Mouse (Mus musculus) midbrain, embryonic 10.5 days (tissue): ENCODE measurements around the gene Morc2a. TPM values are rescaled to one million over a fixed set of nuclear protein-coding genes. Genes with fewer than 3 reads are reported as not detected.

Source experiments
- DNase-seq: peaks from one replicate; pipeline ENCODE4 v3.0.0-alpha.2; 2017; ENCODE audit warnings: low spot score
- H3K27ac ChIP-seq: fragments of 300-500 bp; sonication (generic); replicated peaks from 2 replicates; pipeline ENCODE4 v1.5.1; 2016; ENCODE audit warnings: mild to moderate bottlenecking
- H3K27me3 ChIP-seq: fragments of 300-500 bp; sonication (generic); 2 replicates; pipeline ENCODE4 v1.6.1; 2016; ENCODE audit warnings: low read depth, mild to moderate bottlenecking; ENCODE audit not compliant: poor library complexity, severe bottlenecking
- H3K36me3 ChIP-seq: fragments of 300-500 bp; sonication (generic); 2 replicates; pipeline ENCODE4 v1.6.1; 2016; ENCODE audit warnings: mild to moderate bottlenecking, moderate library complexity
- H3K4me1 ChIP-seq: fragments of 300-500 bp; sonication (generic); 2 replicates; pipeline ENCODE4 v1.6.1; 2016
- H3K4me3 ChIP-seq: fragments of 300-500 bp; sonication (generic); 2 replicates; pipeline ENCODE4 v1.5.1; 2016; ENCODE audit warnings: mild to moderate bottlenecking, moderate library complexity
- H3K9me3 ChIP-seq: fragments of 300-500 bp; sonication (generic); replicated peaks from 2 replicates; pipeline ENCODE4 v1.6.1; 2016; ENCODE audit warnings: mild to moderate bottlenecking
- WGBS: fragments of 180-500 bp; shearing (Covaris S2); methylation state at CpG from one replicate; pipeline ENCODE4 v1.1.7; 2016; 5-methylcytosine and 5-hydroxymethylcytosine counted together
- polyA plus RNA-seq: library from polyadenylated mRNA; unstranded; fragments of >200 nt; fragmentation: Nextera tagmentation; extraction: Ambion mirVana; gene quantifications from 2 replicates; pipeline ENCODE4 v1.2.1, GENCODE M21; 2016

Morc2a gene
- polyA plus RNA-seq, 1 experiment from 2014 or later = 35.6 TPM

- Histone ChIP-seq H3K9me3 (no peaks in the 10 kb centered on the region), H3K27me3 (no peaks in the 10 kb centered on the region), H3K4me1 (peaks cover 42% of the 10 kb centered on the region), H3K36me3 (no peaks in the 10 kb centered on the region), H3K4me3 (no peak overlapping the region), H3K27ac (no peak overlapping the region)
- DNase-seq = no peak
- 77% methylated on average over 4 of the region's 4 CpGs for WGBS
Measured at GRCm38 (mm10) chr11:3723910-3724309, 74.9 kb downstream of the Morc2a start.

GRCm38 (mm10) chr11:3724726-3725125 is 75.7 kb downstream of the Morc2a start:
- no peak overlapping the region for H3K4me3 ChIP-seq
- peak overlapping the region; percentile 49; the same call in 1 of the 2 replicates for H3K27ac ChIP-seq
- H3K27me3 ChIP-seq = no peaks in the 10 kb centered on the region
- DNase-seq = no peak
- H3K36me3 ChIP-seq = no peaks in the 10 kb centered on the region
- H3K4me1 ChIP-seq = peaks cover 42% of the 10 kb centered on the region
- no peaks in the 10 kb centered on the region for H3K9me3 ChIP-seq
- 79% methylated on average over 5 of the region's 5 CpGs for WGBS

- no peak for DNase-seq
- 67% methylated on average over 10 of the region's 10 CpGs for WGBS
- Histone ChIP-seq H3K9me3 (no peaks in the 10 kb centered on the region), H3K4me3 (no peak overlapping the region), H3K27ac (peak overlapping the region; percentile 49; the same call in 1 of the 2 replicates), H3K36me3 (no peaks in the 10 kb centered on the region), H3K4me1 (peaks cover 42% of the 10 kb centered on the region), H3K27me3 (no peaks in the 10 kb centered on the region)
Measured at GRCm38 (mm10) chr11:3725331-3726054, 76.5 kb downstream of the Morc2a start.

GRCm38 (mm10) chr11:3727438-3728105 is 78.6 kb downstream of the Morc2a start:
- no peaks in the 10 kb centered on the region for H3K36me3 ChIP-seq
- H3K27me3 ChIP-seq = no peaks in the 10 kb centered on the region
- no peak for DNase-seq
- H3K9me3 ChIP-seq = no peaks in the 10 kb centered on the region
- H3K4me3 ChIP-seq = no peak overlapping the region
- H3K4me1 ChIP-seq = peaks cover 27% of the 10 kb centered on the region
- H3K27ac ChIP-seq = no peak overlapping the region
- WGBS = 77% methylated on average over 9 of the region's 9 CpGs

GRCm38 (mm10) chr11:3731469-3731868 is 82.5 kb downstream of the Morc2a start:
- DNase-seq = no peak

GRCm38 (mm10) chr11:3733933-3734636 is 85.1 kb downstream of the Morc2a start:
- Histone ChIP-seq H3K27ac (no peak overlapping the region), H3K4me3 (no peak overlapping the region), H3K27me3 (no peaks in the 10 kb centered on the region), H3K4me1 (peaks cover 8% of the 10 kb centered on the region), H3K9me3 (no peaks in the 10 kb centered on the region), H3K36me3 (no peaks in the 10 kb centered on the region)
- 75% methylated on average over 14 of the region's 14 CpGs for whole genome bisulfite sequencing
- no peak for DNase-seq

More at GRCm38 (mm10) chr11:3731469-3731868, 82.5 kb downstream of the Morc2a start:
- 83% methylated on average over 4 of the region's 4 CpGs for WGBS
- H3K27me3 ChIP-seq = no peaks in the 10 kb centered on the region
- no peak overlapping the region for H3K27ac ChIP-seq
- H3K9me3 ChIP-seq = no peaks in the 10 kb centered on the region
- no peak overlapping the region for H3K4me3 ChIP-seq
- peaks cover 8% of the 10 kb centered on the region for H3K4me1 ChIP-seq
- no peaks in the 10 kb centered on the region for H3K36me3 ChIP-seq

GRCm38 (mm10) chr11:3735715-3736114 is 86.7 kb downstream of the Morc2a start:
- Histone ChIP-seq H3K36me3 (no peaks in the 10 kb centered on the region), H3K4me1 (peaks cover 8% of the 10 kb centered on the region), H3K4me3 (no peak overlapping the region), H3K27me3 (no peaks in the 10 kb centered on the region), H3K9me3 (no peaks in the 10 kb centered on the region), H3K27ac (no peak overlapping the region)
- 88% methylated on average over 11 of the region's 11 CpGs for WGBS
- no peak for DNase-seq

GRCm38 (mm10) chr11:3738778-3739177 is 89.8 kb downstream of the Morc2a start:
- Histone ChIP-seq H3K27ac (no peak overlapping the region), H3K4me1 (peaks cover 8% of the 10 kb centered on the region), H3K27me3 (no peaks in the 10 kb centered on the region), H3K9me3 (no peaks in the 10 kb centered on the region), H3K4me3 (no peak overlapping the region), H3K36me3 (no peaks in the 10 kb centered on the region)
- WGBS = 90% methylated on average over 2 of the region's 2 CpGs
- DNase-seq = no peak

Other genes with a start within 250 kb of the Morc2a start
- 50.7 and 68.9 TPM in 2 replicates for gene Limk2, start 240.0 kb upstream of the Morc2a start, polyA plus RNA-seq
- 46.5 and 52.5 TPM in 2 replicates for gene Rnf185, start 196.8 kb upstream of the Morc2a start, polyA plus RNA-seq
- 0.75 and 0.89 TPM in 2 replicates for gene Pla2g3, start 160.9 kb upstream of the Morc2a start, polyA plus RNA-seq
- gene Inpp5j, start 144.4 kb upstream of the Morc2a start, polyA plus RNA-seq = 0.16 and 0.24 TPM in 2 replicates
- gene Selenom, start 134.5 kb upstream of the Morc2a start, polyA plus RNA-seq = 43.8 and 49.2 TPM in 2 replicates
- 40.2 and 45.4 TPM in 2 replicates for gene Smtn, start 108.6 kb upstream of the Morc2a start, polyA plus RNA-seq
- 1.4 and 2.2 TPM in 2 replicates for gene Osbp2, start 214.7 kb downstream of the Morc2a start, polyA plus RNA-seq
- gene 4921536K21Rik, start 245.9 kb downstream of the Morc2a start, polyA plus RNA-seq = 1.4 and 1.5 TPM in 2 replicates
- 18.9 and 23.2 TPM in 2 replicates for gene Dusp18, start 246.0 kb downstream of the Morc2a start, polyA plus RNA-seq